21 mouse cellular contexts compared by ENCODE assay signal in genomic region chr5:119292889-119293288, GRCm38 (mm10).
A peak's percentile ranks its signal among the peaks of the same experiment; 100 is the strongest.
DNase-seq lines count a peak whose midpoint lies in the region; ATAC-seq and TF ChIP-seq lines count a peak whose summit lies in the region.
"Had no signal": no experiment of that assay in that cellular context is flagged by ENCODE, and none has a peak within 500 bp of the region (broad histone marks: within the 10 kb centered on the region; RNA-seq: fewer than 3 reads in every experiment).

No protein-coding gene starts in this region.

- H3K27ac ChIP-seq in kidney, postnatal 0 days: no peak overlapping the region
- H3K27ac ChIP-seq in lung, embryonic 14.5 days (ENCODE audit: low read depth): no peak overlapping the region
- no peak overlapping the region for H3K27ac ChIP-seq in ES-E14 (ENCODE audit: insufficient read depth, low read depth, low read length, poor library complexity, severe bottlenecking)
- H3K27ac ChIP-seq in lung, postnatal 0 days (ENCODE audit: low read length): no peak overlapping the region
- H3K27ac ChIP-seq: embryonic facial prominence, embryonic 12.5 days; forebrain, embryonic 12.5 days; heart, embryonic 10.5 days; hindbrain, embryonic 15.5 days; lung, embryonic 15.5 days; macrophage; neural tube, embryonic 15.5 days had no signal

- no peak overlapping the region for H3K9ac ChIP-seq in kidney, postnatal 0 days (ENCODE audit: low read depth, low read length)
- H3K9ac ChIP-seq in lung, embryonic 14.5 days: no peak overlapping the region
- no peak overlapping the region for H3K9ac ChIP-seq in ES-E14 (ENCODE audit: insufficient read depth, low read depth, low read length, poor library complexity, severe bottlenecking)
- no peak overlapping the region for H3K9ac ChIP-seq in lung, postnatal 0 days (replicated peaks; ENCODE audit: low read depth)
- H3K9ac ChIP-seq: embryonic facial prominence, embryonic 12.5 days; forebrain, embryonic 12.5 days; hindbrain, embryonic 15.5 days; lung, embryonic 15.5 days; neural tube, embryonic 15.5 days had no signal

- H3K4me1 ChIP-seq in kidney, postnatal 0 days (replicated peaks; ENCODE audit: insufficient read depth, low read length): no peaks in the 10 kb centered on the region
- no peaks in the 10 kb centered on the region for H3K4me1 ChIP-seq in lung, embryonic 14.5 days (ENCODE audit: insufficient read depth)
- no peaks in the 10 kb centered on the region for H3K4me1 ChIP-seq in ES-E14 (ENCODE audit: control insufficient read depth in 2 of 2, insufficient read depth in 2 of 2, low read length in 2 of 2, poor library complexity in 1 of 2)
- H3K4me1 ChIP-seq in lung, postnatal 0 days (ENCODE audit: insufficient read depth, low read depth, low read length): no peaks in the 10 kb centered on the region
- H3K4me1 ChIP-seq: embryonic facial prominence, embryonic 12.5 days; hindbrain, embryonic 15.5 days; lung, embryonic 15.5 days; neural tube, embryonic 15.5 days had no signal

- 89% methylated on average over 1 of the region's 1 CpGs for WGBS in kidney, postnatal 0 days
- 96% methylated on average over 1 of the region's 1 CpGs for WGBS in lung, embryonic 14.5 days
- 96% methylated on average over 1 of the region's 1 CpGs for WGBS in lung, postnatal 0 days

- H3K9me3 ChIP-seq in kidney, postnatal 0 days (replicated peaks; ENCODE audit: low read length): no peaks in the 10 kb centered on the region
- no peaks in the 10 kb centered on the region for H3K9me3 ChIP-seq in lung, embryonic 14.5 days (ENCODE audit: low read depth, low read length)
- H3K9me3 ChIP-seq in ES-E14 (ENCODE audit: control insufficient read depth, insufficient read depth, low read depth, low read length): no peaks in the 10 kb centered on the region
- no peaks in the 10 kb centered on the region for H3K9me3 ChIP-seq in lung, postnatal 0 days (ENCODE audit: low read length)
- H3K9me3 ChIP-seq: embryonic facial prominence, embryonic 12.5 days; forebrain, embryonic 12.5 days; heart, embryonic 10.5 days; hindbrain, embryonic 15.5 days; lung, embryonic 15.5 days; neural tube, embryonic 15.5 days had no signal

- TF ChIP-seq CTCF in kidney, postnatal 0 days (IDR thresholded peaks at IDR 0.05; ENCODE audit: low read depth): 0 out of 2 replicates have a peak, but pooled peaks have one; percentile 14
- peak; percentile 26; the same call in 1 of the 2 replicates for TF ChIP-seq CTCF in lung, embryonic 14.5 days (IDR thresholded peaks at IDR 0.05; ENCODE audit: low read depth)
- no peak for TF ChIP-seq CTCF in lung, postnatal 0 days (IDR thresholded peaks at IDR 0.05)

- ATAC-seq in kidney, postnatal 0 days (replicated peaks; ENCODE audit: low FRiP score, low read depth): no peak
- no peak for ATAC-seq in lung, embryonic 14.5 days (ENCODE audit: insufficient read depth)
- ATAC-seq in megakaryocyte, adult 5-6 weeks (ENCODE audit: poor library complexity, severe bottlenecking): 0 out of 2 replicates have a peak, but pooled peaks have one; percentile 43
- no peak for ATAC-seq in cerebellum, adult (ENCODE audit: insufficient number of reproducible peaks, low FRiP score, low TSS enrichment)
- ATAC-seq in lung, postnatal 0 days: no peak

- H3K36me3 ChIP-seq in kidney, postnatal 0 days (ENCODE audit: insufficient read depth, low read length): no peaks in the 10 kb centered on the region
- H3K36me3 ChIP-seq in lung, embryonic 14.5 days (ENCODE audit: insufficient read depth): no peaks in the 10 kb centered on the region
- H3K36me3 ChIP-seq in ES-E14 (ENCODE audit: control insufficient read depth, insufficient read depth, low read length, poor library complexity, severe bottlenecking): no peaks in the 10 kb centered on the region
- H3K36me3 ChIP-seq in lung, postnatal 0 days (ENCODE audit: insufficient read depth, low read length): no peaks in the 10 kb centered on the region
- H3K36me3 ChIP-seq: embryonic facial prominence, embryonic 12.5 days; forebrain, embryonic 12.5 days; heart, embryonic 10.5 days; hindbrain, embryonic 15.5 days; lung, embryonic 15.5 days; neural tube, embryonic 15.5 days had no signal

- no peak overlapping the region for H3K4me2 ChIP-seq in kidney, postnatal 0 days (ENCODE audit: low read length)
- H3K4me2 ChIP-seq in lung, embryonic 14.5 days: no peak overlapping the region
- no peak overlapping the region for H3K4me2 ChIP-seq in lung, postnatal 0 days (replicated peaks; ENCODE audit: low read depth, low read length)
- H3K4me2 ChIP-seq: embryonic facial prominence, embryonic 12.5 days; forebrain, embryonic 12.5 days; hindbrain, embryonic 15.5 days; lung, embryonic 15.5 days; midbrain, embryonic 11.5 days; neural tube, embryonic 15.5 days had no signal

- no peak for DNase-seq in kidney, postnatal 0 days (ENCODE audit: low spot score)
- DNase-seq in kidney, adult 18-20 months: no peak
- peak; percentile 20 for DNase-seq in lung, embryonic 14.5 days
- no peak for DNase-seq in lung, postnatal 25 days (ENCODE audit: low spot score)
- DNase-seq in ES-E14 (ENCODE audit: low read depth, low spot score): no peak
- no peak for DNase-seq in lung, postnatal 0 days (ENCODE audit: low spot score)
- DNase-seq: cerebellum, adult 18-20 months; cerebellum, postnatal 25 days; kidney, postnatal 14 days; layer of hippocampus, postnatal 36 days; thymus, postnatal 25 days had no signal

- no peaks in the 10 kb centered on the region for H3K27me3 ChIP-seq in kidney, postnatal 0 days (ENCODE audit: insufficient read depth, low read length)
- no peaks in the 10 kb centered on the region for H3K27me3 ChIP-seq in lung, embryonic 14.5 days (ENCODE audit: insufficient read depth, low read length)
- no peaks in the 10 kb centered on the region for H3K27me3 ChIP-seq in lung, postnatal 0 days (replicated peaks; ENCODE audit: insufficient read depth, low read length)
- H3K27me3 ChIP-seq: embryonic facial prominence, embryonic 12.5 days; hindbrain, embryonic 15.5 days; lung, embryonic 15.5 days; neural tube, embryonic 15.5 days had no signal

- in situ Hi-C loops in ES-E14 (cut with MboI; ENCODE audit: low sequenced_read_pairs in 2 of 2, unreplicated experiment in 2 of 2): loop anchor here in 1 of 2 experiments (25.0 kb wide), 1 partner anchor 394 kb away; no protein-coding TSS in a partner anchor

- TF ChIP-seq EP300 in lung, postnatal 0 days (IDR thresholded peaks at IDR 0.05): no peak

- H3K4me3 ChIP-seq in kidney, postnatal 0 days (replicated peaks; ENCODE audit: low read depth, low read length): no peak overlapping the region
- H3K4me3 ChIP-seq in lung, embryonic 14.5 days (ENCODE audit: low read depth, low read length): no peak overlapping the region
- no peak overlapping the region for H3K4me3 ChIP-seq in ES-E14 (ENCODE audit: insufficient read depth in 1 of 2, low read depth in 1 of 2, low read length in 2 of 2, poor library complexity in 1 of 2, severe bottlenecking in 1 of 2)
- H3K4me3 ChIP-seq in lung, postnatal 0 days (ENCODE audit: low read depth, low read length): no peak overlapping the region
- H3K4me3 ChIP-seq: embryonic facial prominence, embryonic 12.5 days; forebrain, embryonic 12.5 days; heart, embryonic 10.5 days; hindbrain, embryonic 15.5 days; lung, embryonic 15.5 days; neural tube, embryonic 15.5 days had no signal

TF ChIP-seq in ES-E14, 5 proteins besides CTCF, POLR2A, EP300 and RAD21:
- peak; percentile 79; the same call in 1 of the 2 replicates for TF ChIP-seq ZC3H11A (IDR thresholded peaks at IDR 0.05; ENCODE audit: borderline replicate concordance, low read depth, low read length)
- no peak for TF ChIP-seq MAFK (IDR thresholded peaks at IDR 0.05; ENCODE audit: insufficient read depth, low read depth, low read length)
- 0 out of 2 replicates have a peak, but pooled peaks have one; percentile 21 for TF ChIP-seq ZNF384 (IDR thresholded peaks at IDR 0.05; ENCODE audit: low read depth, low read length)
